Mouse (Mus musculus) ES-E14 (cell line): Measurements from ENCODE around the gene Cdkl3.

Experiments used
- CHD2 ChIP-seq: IDR thresholded peaks from 2 replicates; pipeline ENCODE4 v1.6.1; 2014; ENCODE audit warnings: mild to moderate bottlenecking, low read depth, low read length, inconsistent platforms
- HCFC1 ChIP-seq: IDR thresholded peaks from 2 replicates; pipeline ENCODE4 v1.6.1; 2012; ENCODE audit warnings: low read length, inconsistent platforms, borderline replicate concordance; ENCODE audit not compliant: insufficient read depth
- MAFK ChIP-seq: IDR thresholded peaks from 2 replicates; pipeline ENCODE4 v1.6.1; 2014; ENCODE audit warnings: mild to moderate bottlenecking, low read depth, low read length, inconsistent platforms; ENCODE audit not compliant: insufficient read depth
- ZC3H11A ChIP-seq: IDR thresholded peaks from 2 replicates; pipeline ENCODE4 v1.6.1; 2012; ENCODE audit warnings: low read depth, mild to moderate bottlenecking, inconsistent platforms, low read length, borderline replicate concordance
- ZNF384 ChIP-seq: IDR thresholded peaks from 2 replicates; pipeline ENCODE4 v1.6.1; 2012; ENCODE audit warnings: low read depth, low read length, inconsistent platforms

DNA sequence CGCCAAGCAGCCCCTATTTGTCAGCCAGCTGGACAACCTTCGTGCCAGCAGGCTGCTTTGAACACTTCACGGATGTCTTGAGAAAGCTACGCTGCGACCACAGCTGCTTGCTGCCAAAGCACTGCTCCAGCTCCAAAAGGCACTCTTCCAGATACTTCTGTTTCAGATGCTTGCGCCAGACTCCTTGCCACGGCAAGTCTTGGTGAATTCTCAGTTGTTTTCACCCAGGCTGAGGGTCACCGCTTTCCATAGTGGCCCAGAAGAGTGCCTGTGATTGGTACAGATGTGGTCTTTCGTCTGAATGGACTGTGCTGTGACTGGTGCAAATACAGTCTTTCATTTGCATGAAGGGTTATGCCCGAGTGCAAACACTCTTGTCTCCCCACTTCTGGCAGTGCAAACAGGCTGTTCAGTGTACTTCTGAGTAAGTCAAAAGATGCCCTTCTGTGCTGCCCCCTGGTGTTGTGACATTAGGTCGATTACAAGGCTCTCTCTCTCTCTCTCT lies 43.0 kb upstream of the Cdkl3 start:
- TF ChIP-seq HCFC1 (no peak), ZC3H11A (no peak), ZNF384 (no peak), MAFK (no peak), CHD2 (no peak)
